Mouse (Mus musculus): Measurements from ENCODE around the gene Cct8. TPM values are rescaled to one million over a fixed set of nuclear protein-coding genes. Genes with fewer than 3 reads are reported as not detected.
A peak's percentile ranks its signal among the peaks of the same experiment; 100 is the strongest.
"Not testable (repeated sequence)": the region's sequence is repeated elsewhere in the genome, so short reads cannot be mapped to it uniquely, and the experiment has no call there.

The Cct8 gene
- polyA plus RNA-seq, 1 experiment from 2014 or later = 185 TPM

- H3K9me3 ChIP-seq (replicated peaks; ENCODE audit: control insufficient read depth, low read length) = no peaks in the 10 kb centered on the region
- H3K4me1 ChIP-seq (ENCODE audit: control insufficient read depth, low read depth, low read length) = peaks cover 18% of the 10 kb centered on the region
- 76% methylated on average over 6 of the region's 6 CpGs for WGBS (ENCODE audit: insufficient replicate concordance)
- peaks cover 5% of the 10 kb centered on the region for H3K36me3 ChIP-seq (ENCODE audit: control insufficient read depth, insufficient read depth)
- no peak overlapping the region for H3K27ac ChIP-seq (ENCODE audit: low read length)
- H3K27me3 ChIP-seq (ENCODE audit: control insufficient read depth, insufficient read depth, low read depth, low read length) = no peaks in the 10 kb centered on the region
- no peak overlapping the region for H3K9ac ChIP-seq (ENCODE audit: low read depth, low read length)
- ATAC-seq (ENCODE audit: low read depth) = no peak
- no peak overlapping the region for H3K4me3 ChIP-seq (ENCODE audit: low read depth, low read length)
- H3K4me2 ChIP-seq (ENCODE audit: low read depth, low read length) = peak overlapping the region; percentile 94; the same call in 1 of the 2 replicates
Measured at GRCm38 (mm10) chr16:87497171-87497570, 1.5 kb upstream of the Cct8 start.

GRCm38 (mm10) chr16:87496728-87497127 is 1.1 kb upstream of the Cct8 start:
- no peak for ATAC-seq (ENCODE audit: low read depth)
- H3K27ac ChIP-seq (ENCODE audit: low read length) = no peak overlapping the region
- 77% methylated on average over 2 of the region's 2 CpGs for WGBS (ENCODE audit: insufficient replicate concordance)
- no peaks in the 10 kb centered on the region for H3K9me3 ChIP-seq (replicated peaks; ENCODE audit: control insufficient read depth, low read length)
- H3K36me3 ChIP-seq (ENCODE audit: control insufficient read depth, insufficient read depth) = peaks cover 8% of the 10 kb centered on the region
- no peak overlapping the region for H3K9ac ChIP-seq (ENCODE audit: low read depth, low read length)
- no peaks in the 10 kb centered on the region for H3K27me3 ChIP-seq (ENCODE audit: control insufficient read depth, insufficient read depth, low read depth, low read length)
- peak overlapping the region; percentile 94 for H3K4me2 ChIP-seq (ENCODE audit: low read depth, low read length)
- peak overlapping the region; percentile 36 for H3K4me3 ChIP-seq (ENCODE audit: low read depth, low read length)
- peaks cover 18% of the 10 kb centered on the region for H3K4me1 ChIP-seq (ENCODE audit: control insufficient read depth, low read depth, low read length)

GRCm38 (mm10) chr16:87494955-87495655 is 568 bp downstream of the Cct8 start:
- ATAC-seq (ENCODE audit: low read depth) = peak; percentile 33
- H3K4me1 ChIP-seq (ENCODE audit: control insufficient read depth, low read depth, low read length) = peaks cover 14% of the 10 kb centered on the region
- peak overlapping the region; percentile 92 for H3K9ac ChIP-seq (ENCODE audit: low read depth, low read length)
- under 1% methylated on average over 39 of the region's 39 CpGs for WGBS (ENCODE audit: insufficient replicate concordance)
- H3K27me3 ChIP-seq (ENCODE audit: control insufficient read depth, insufficient read depth, low read depth, low read length) = no peaks in the 10 kb centered on the region
- H3K27ac ChIP-seq (ENCODE audit: low read length) = peak overlapping the region; percentile 68
- H3K4me3 ChIP-seq (ENCODE audit: low read depth, low read length) = peak overlapping the region; percentile 78
- H3K4me2 ChIP-seq (ENCODE audit: low read depth, low read length) = peak overlapping the region; percentile 94
- H3K9me3 ChIP-seq (replicated peaks; ENCODE audit: control insufficient read depth, low read length) = no peaks in the 10 kb centered on the region
- peaks cover 20% of the 10 kb centered on the region for H3K36me3 ChIP-seq (ENCODE audit: control insufficient read depth, insufficient read depth)

- H3K9ac ChIP-seq (ENCODE audit: low read depth, low read length); ATAC-seq (ENCODE audit: low read depth); H3K4me3 ChIP-seq (ENCODE audit: low read depth, low read length); H3K27ac ChIP-seq (ENCODE audit: low read length); H3K4me2 ChIP-seq (ENCODE audit: low read depth, low read length); H3K27me3 ChIP-seq (ENCODE audit: control insufficient read depth, insufficient read depth, low read depth, low read length); H3K9me3 ChIP-seq (replicated peaks; ENCODE audit: control insufficient read depth, low read length): not testable (repeated sequence)
- WGBS (ENCODE audit: insufficient replicate concordance) = 85% methylated on average over 12 of the region's 12 CpGs
- H3K36me3 ChIP-seq (ENCODE audit: control insufficient read depth, insufficient read depth) = peaks cover 33% of the 10 kb centered on the region
- peaks cover 14% of the 10 kb centered on the region for H3K4me1 ChIP-seq (ENCODE audit: control insufficient read depth, low read depth, low read length)
Measured at GRCm38 (mm10) chr16:87492191-87492792, 3.4 kb downstream of the Cct8 start.

- no peak for ATAC-seq (ENCODE audit: low read depth)
- H3K4me1 ChIP-seq (ENCODE audit: control insufficient read depth, low read depth, low read length) = no peaks in the 10 kb centered on the region
- H3K27me3 ChIP-seq (ENCODE audit: control insufficient read depth, insufficient read depth, low read depth, low read length) = no peaks in the 10 kb centered on the region
- peaks cover 65% of the 10 kb centered on the region for H3K36me3 ChIP-seq (ENCODE audit: control insufficient read depth, insufficient read depth)
- H3K4me3 ChIP-seq (ENCODE audit: low read depth, low read length) = no peak overlapping the region
- H3K27ac ChIP-seq (ENCODE audit: low read length) = no peak overlapping the region
- H3K4me2 ChIP-seq (ENCODE audit: low read depth, low read length) = no peak overlapping the region
- whole genome bisulfite sequencing (ENCODE audit: insufficient replicate concordance) = 52% methylated on average over 2 of the region's 2 CpGs
- no peaks in the 10 kb centered on the region for H3K9me3 ChIP-seq (replicated peaks; ENCODE audit: control insufficient read depth, low read length)
- no peak overlapping the region for H3K9ac ChIP-seq (ENCODE audit: low read depth, low read length)
Measured at GRCm38 (mm10) chr16:87488605-87489004, 7.1 kb downstream of the Cct8 start.

GRCm38 (mm10) chr16:87486739-87487138 is 8.9 kb downstream of the Cct8 start:
- Histone ChIP-seq H3K4me2 (ENCODE audit: low read depth, low read length) (no peak overlapping the region), H3K36me3 (ENCODE audit: control insufficient read depth, insufficient read depth) (peaks cover 66% of the 10 kb centered on the region), H3K4me3 (ENCODE audit: low read depth, low read length) (no peak overlapping the region), H3K4me1 (ENCODE audit: control insufficient read depth, low read depth, low read length) (no peaks in the 10 kb centered on the region), H3K27me3 (ENCODE audit: control insufficient read depth, insufficient read depth, low read depth, low read length) (no peaks in the 10 kb centered on the region), H3K9me3 (replicated peaks; ENCODE audit: control insufficient read depth, low read length) (no peaks in the 10 kb centered on the region), H3K9ac (ENCODE audit: low read depth, low read length) (no peak overlapping the region), H3K27ac (ENCODE audit: low read length) (no peak overlapping the region)
- ATAC-seq (ENCODE audit: low read depth) = no peak
- 81% methylated on average over 5 of the region's 5 CpGs for WGBS (ENCODE audit: insufficient replicate concordance)

GRCm38 (mm10) chr16:87484367-87484766 is 11.3 kb downstream of the Cct8 start:
- no peaks in the 10 kb centered on the region for H3K4me1 ChIP-seq (ENCODE audit: control insufficient read depth, low read depth, low read length)
- no peak overlapping the region for H3K4me2 ChIP-seq (ENCODE audit: low read depth, low read length)
- H3K27me3 ChIP-seq (ENCODE audit: control insufficient read depth, insufficient read depth, low read depth, low read length) = no peaks in the 10 kb centered on the region
- H3K36me3 ChIP-seq (ENCODE audit: control insufficient read depth, insufficient read depth) = peaks cover 56% of the 10 kb centered on the region
- no peak overlapping the region for H3K4me3 ChIP-seq (ENCODE audit: low read depth, low read length)
- no peak overlapping the region for H3K9ac ChIP-seq (ENCODE audit: low read depth, low read length)
- WGBS (ENCODE audit: insufficient replicate concordance) = 84% methylated on average over 5 of the region's 5 CpGs
- no peak for ATAC-seq (ENCODE audit: low read depth)
- no peaks in the 10 kb centered on the region for H3K9me3 ChIP-seq (replicated peaks; ENCODE audit: control insufficient read depth, low read length)
- no peak overlapping the region for H3K27ac ChIP-seq (ENCODE audit: low read length)

- Histone ChIP-seq H3K9me3 (replicated peaks; ENCODE audit: control insufficient read depth, low read length) (no peaks in the 10 kb centered on the region), H3K27me3 (ENCODE audit: control insufficient read depth, insufficient read depth, low read depth, low read length) (no peaks in the 10 kb centered on the region), H3K27ac (ENCODE audit: low read length) (no peak overlapping the region), H3K4me2 (ENCODE audit: low read depth, low read length) (no peak overlapping the region), H3K4me1 (ENCODE audit: control insufficient read depth, low read depth, low read length) (no peaks in the 10 kb centered on the region), H3K4me3 (ENCODE audit: low read depth, low read length) (no peak overlapping the region), H3K9ac (ENCODE audit: low read depth, low read length) (no peak overlapping the region), H3K36me3 (ENCODE audit: control insufficient read depth, insufficient read depth) (peaks cover 35% of the 10 kb centered on the region)
- ATAC-seq (ENCODE audit: low read depth) = no peak
- 75% methylated on average over 4 of the region's 4 CpGs for WGBS (ENCODE audit: insufficient replicate concordance)
Measured at GRCm38 (mm10) chr16:87470579-87470978, 25.1 kb downstream of the Cct8 start.

- no peaks in the 10 kb centered on the region for H3K9me3 ChIP-seq (replicated peaks; ENCODE audit: control insufficient read depth, low read length)
- 90% methylated on average over 3 of the region's 3 CpGs for WGBS (ENCODE audit: insufficient replicate concordance)
- peaks cover 10% of the 10 kb centered on the region for H3K36me3 ChIP-seq (ENCODE audit: control insufficient read depth, insufficient read depth)
- peaks cover 18% of the 10 kb centered on the region for H3K4me1 ChIP-seq (ENCODE audit: control insufficient read depth, low read depth, low read length)
- no peak overlapping the region for H3K27ac ChIP-seq (ENCODE audit: low read length)
- no peak for ATAC-seq (ENCODE audit: low read depth)
- no peaks in the 10 kb centered on the region for H3K27me3 ChIP-seq (ENCODE audit: control insufficient read depth, insufficient read depth, low read depth, low read length)
- H3K9ac ChIP-seq (ENCODE audit: low read depth, low read length) = no peak overlapping the region
- H3K4me3 ChIP-seq (ENCODE audit: low read depth, low read length) = no peak overlapping the region
- no peak overlapping the region for H3K4me2 ChIP-seq (ENCODE audit: low read depth, low read length)
Measured at GRCm38 (mm10) chr16:87458752-87459151, 36.9 kb downstream of the Cct8 start.

All from liver, embryonic 16.5 days (tissue).